Mouse (Mus musculus) midbrain, embryonic 11.5 days (tissue): Measurements from ENCODE around the gene Mgll. TPM values are rescaled to one million over a fixed set of nuclear protein-coding genes. Genes with fewer than 3 reads are reported as not detected.

Source experiments
- ATAC-seq: fragments of 200-750 bp; cut with Nextera tagmentation; 2 replicates; pipeline ENCODE4 v1.8.0; 2017; ENCODE audit warnings: moderate TSS enrichment, moderate library complexity; ENCODE audit not compliant: low FRiP score
- DNase-seq: peaks from one replicate; pipeline ENCODE4 v3.0.0; 2015; ENCODE audit warnings: low spot score; ENCODE audit errors: missing footprints
- H3K27ac ChIP-seq: fragments of 300-500 bp; sonication (generic); 2 replicates; pipeline ENCODE4 v1.5.1; 2014; ENCODE audit warnings: low read depth, low read length
- H3K27me3 ChIP-seq: fragments of 300-500 bp; sonication (generic); 2 replicates; pipeline ENCODE4 v1.6.1; 2014; ENCODE audit warnings: mild to moderate bottlenecking, low read length, moderate library complexity, mixed read lengths; ENCODE audit not compliant: control insufficient read depth, insufficient read depth
- H3K36me3 ChIP-seq: fragments of 300-500 bp; sonication (generic); 2 replicates; pipeline ENCODE4 v1.6.1; 2014; ENCODE audit warnings: mild to moderate bottlenecking, low read length, moderate library complexity, mixed read lengths; ENCODE audit not compliant: control insufficient read depth, insufficient read depth
- H3K4me1 ChIP-seq: fragments of 300-500 bp; sonication (generic); 2 replicates; pipeline ENCODE4 v1.6.1; 2014; ENCODE audit warnings: low read length; ENCODE audit not compliant: control insufficient read depth, insufficient read depth
- H3K4me2 ChIP-seq: fragments of 300-500 bp; sonication (generic); 2 replicates; pipeline ENCODE4 v1.6.1; 2014; ENCODE audit warnings: mild to moderate bottlenecking, moderate library complexity
- H3K4me3 ChIP-seq: fragments of 300-500 bp; sonication (generic); 2 replicates; pipeline ENCODE4 v1.5.1; 2014; ENCODE audit warnings: low read depth, low read length
- H3K9ac ChIP-seq: fragments of 300-500 bp; sonication (generic); 2 replicates; pipeline ENCODE4 v1.6.1; 2014; ENCODE audit warnings: low read length
- H3K9me3 ChIP-seq: fragments of 300-500 bp; sonication (generic); 2 replicates; pipeline ENCODE4 v1.6.1; 2016; ENCODE audit warnings: low read length; ENCODE audit not compliant: control insufficient read depth
- WGBS: fragments of 180-500 bp; shearing (Covaris S2); extraction: QIAGEN DNeasy Blood & Tissue Kit; methylation state at CpG from one replicate; pipeline ENCODE4 v1.1.7; 2014; 5-methylcytosine and 5-hydroxymethylcytosine counted together
- polyA plus RNA-seq: library from polyadenylated mRNA; unstranded; fragments of >200 nt; fragmentation: Nextera tagmentation; extraction: Ambion mirVana; gene quantifications from 2 replicates; pipeline ENCODE4 v1.2.1, GENCODE M21; 2014

The Mgll gene
- polyA plus RNA-seq, 1 experiment from 2014 or later = 1.7 TPM

DNA sequence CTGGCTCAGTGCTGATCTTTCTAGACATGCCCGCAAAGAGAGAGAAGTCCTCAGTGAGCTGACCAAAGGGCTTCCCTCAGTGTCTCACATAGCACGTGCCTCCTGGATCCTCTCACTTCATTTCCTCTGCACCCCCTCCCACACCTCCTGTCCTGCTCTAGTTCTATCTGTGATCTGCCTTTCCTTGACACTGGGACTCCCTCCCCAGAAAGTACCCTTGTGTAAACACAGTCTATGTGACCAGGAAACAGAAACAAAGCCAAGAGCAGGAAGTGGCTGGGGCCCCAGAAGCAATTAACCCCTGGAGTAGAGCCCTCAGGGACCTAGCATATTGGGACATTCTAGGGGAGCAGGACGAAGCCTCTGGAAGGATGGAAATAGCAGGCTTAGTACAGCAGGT is 96.6 kb downstream of the Mgll start:
- Histone ChIP-seq H3K4me3 (no peak overlapping the region), H3K27me3 (no peaks in the 10 kb centered on the region), H3K4me1 (no peaks in the 10 kb centered on the region), H3K9me3 (no peaks in the 10 kb centered on the region), H3K27ac (no peak overlapping the region), H3K4me2 (no peak overlapping the region), H3K36me3 (no peaks in the 10 kb centered on the region), H3K9ac (no peak overlapping the region)
- DNase-seq = peak; percentile 69
- no peak for ATAC-seq
- WGBS = 66% methylated on average over 3 of the region's 3 CpGs

DNA sequence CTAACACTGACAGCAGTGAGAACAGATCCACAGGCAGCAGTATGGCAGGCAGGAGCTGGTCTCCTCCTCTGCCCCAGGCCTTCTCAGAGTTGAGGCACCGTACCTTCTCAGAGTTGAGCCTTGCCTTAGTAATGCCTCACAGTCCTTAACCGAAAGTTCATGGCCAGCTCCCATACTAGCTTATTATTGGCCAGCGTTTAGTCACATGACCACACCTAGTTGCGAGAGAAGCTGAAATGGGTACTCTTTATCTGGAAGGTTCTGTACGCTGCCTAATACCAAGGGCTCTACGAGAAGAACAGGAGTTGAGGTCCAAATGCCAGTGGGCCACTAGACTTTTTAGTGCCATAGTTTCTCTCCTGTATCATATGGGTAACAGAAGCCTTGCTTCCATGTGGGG is 97.1 kb downstream of the Mgll start:
- Histone ChIP-seq H3K27me3 (no peaks in the 10 kb centered on the region), H3K9me3 (no peaks in the 10 kb centered on the region), H3K9ac (no peak overlapping the region), H3K4me1 (no peaks in the 10 kb centered on the region), H3K27ac (no peak overlapping the region), H3K4me2 (no peak overlapping the region), H3K36me3 (no peaks in the 10 kb centered on the region), H3K4me3 (no peak overlapping the region)
- 88% methylated on average over 6 of the region's 6 CpGs for WGBS
- ATAC-seq (no peak), DNase-seq (peak; percentile 59)

DNA sequence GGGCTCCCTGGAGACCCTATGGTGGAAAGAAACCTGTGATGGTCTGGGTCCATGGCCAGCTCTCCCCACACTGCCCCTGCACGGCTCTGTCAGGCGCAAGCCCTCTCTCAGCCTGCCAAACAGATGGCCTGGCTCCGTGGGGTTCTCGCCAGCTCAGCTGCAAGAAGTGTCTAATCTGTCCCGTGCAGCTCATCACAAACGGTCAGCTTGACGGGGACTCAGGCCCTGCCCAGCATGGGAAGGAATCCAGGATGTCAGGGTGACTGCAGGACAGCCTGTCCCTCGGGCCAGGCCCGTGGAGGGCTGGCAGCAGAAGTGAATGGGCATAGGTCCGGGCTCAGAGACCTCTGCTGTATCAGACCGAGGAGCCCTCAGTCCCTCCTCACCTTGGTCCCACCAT is 97.7 kb downstream of the Mgll start:
- H3K9ac ChIP-seq = no peak overlapping the region
- 82% methylated on average over 11 of the region's 11 CpGs for WGBS
- DNase-seq (peak; percentile 59), ATAC-seq (no peak)
- H3K4me3 ChIP-seq = no peak overlapping the region
- no peaks in the 10 kb centered on the region for H3K36me3 ChIP-seq
- H3K4me1 ChIP-seq = no peaks in the 10 kb centered on the region
- no peaks in the 10 kb centered on the region for H3K9me3 ChIP-seq
- H3K4me2 ChIP-seq = no peak overlapping the region
- no peak overlapping the region for H3K27ac ChIP-seq
- no peaks in the 10 kb centered on the region for H3K27me3 ChIP-seq

DNA sequence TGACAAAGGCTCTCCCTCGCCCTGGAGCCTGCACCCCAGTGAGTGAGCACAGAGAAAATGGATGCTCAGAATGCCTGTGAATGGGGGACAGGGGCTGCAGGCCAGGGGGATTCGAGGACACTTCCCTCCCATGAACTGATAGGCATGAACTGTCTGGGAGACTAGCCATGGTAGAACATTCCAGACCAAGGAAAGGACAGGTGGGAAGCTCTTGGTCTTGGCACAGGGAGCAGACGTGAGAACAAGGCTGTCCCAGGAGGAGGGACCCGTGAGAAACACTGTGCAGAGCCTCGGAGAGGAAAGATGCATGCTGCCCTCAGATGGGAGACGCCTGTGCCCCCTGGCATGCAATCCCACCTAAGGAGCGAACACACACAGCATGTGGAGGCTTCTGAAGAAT is 100.0 kb downstream of the Mgll start:
- DNase-seq = no peak
- H3K27me3 ChIP-seq = no peaks in the 10 kb centered on the region
- no peak overlapping the region for H3K27ac ChIP-seq
- ATAC-seq = no peak
- H3K9ac ChIP-seq = no peak overlapping the region
- no peaks in the 10 kb centered on the region for H3K4me1 ChIP-seq
- H3K9me3 ChIP-seq = no peaks in the 10 kb centered on the region
- H3K4me2 ChIP-seq = no peak overlapping the region
- no peak overlapping the region for H3K4me3 ChIP-seq
- WGBS = 68% methylated on average over 7 of the region's 7 CpGs
- H3K36me3 ChIP-seq = no peaks in the 10 kb centered on the region

DNA sequence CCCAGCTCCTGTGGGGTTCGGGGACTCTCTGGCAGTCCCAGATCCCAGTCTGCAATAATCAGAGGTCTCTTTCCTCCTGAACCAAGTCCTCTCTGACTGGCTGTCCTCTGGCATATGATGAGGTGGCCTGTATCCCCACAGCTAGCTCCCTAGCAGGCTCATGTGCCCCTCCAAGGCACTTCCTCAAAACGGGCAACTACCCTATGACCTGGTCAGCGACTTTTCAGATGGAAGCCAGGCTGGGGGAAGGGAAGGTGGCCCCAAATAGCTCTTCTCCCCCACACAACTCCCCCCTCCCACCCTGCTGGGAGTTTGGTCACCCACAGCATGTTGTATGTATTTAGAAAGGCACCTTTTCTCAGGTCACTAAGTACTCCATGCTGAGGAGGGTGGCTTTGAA is 101.9 kb downstream of the Mgll start:
- H3K27me3 ChIP-seq = no peaks in the 10 kb centered on the region
- DNase-seq (no peak), ATAC-seq (no peak)
- no peaks in the 10 kb centered on the region for H3K36me3 ChIP-seq
- no peak overlapping the region for H3K4me3 ChIP-seq
- WGBS = 60% methylated on average over 3 of the region's 3 CpGs
- H3K27ac ChIP-seq = no peak overlapping the region
- no peaks in the 10 kb centered on the region for H3K9me3 ChIP-seq
- no peak overlapping the region for H3K4me2 ChIP-seq
- no peak overlapping the region for H3K9ac ChIP-seq
- no peaks in the 10 kb centered on the region for H3K4me1 ChIP-seq

DNA sequence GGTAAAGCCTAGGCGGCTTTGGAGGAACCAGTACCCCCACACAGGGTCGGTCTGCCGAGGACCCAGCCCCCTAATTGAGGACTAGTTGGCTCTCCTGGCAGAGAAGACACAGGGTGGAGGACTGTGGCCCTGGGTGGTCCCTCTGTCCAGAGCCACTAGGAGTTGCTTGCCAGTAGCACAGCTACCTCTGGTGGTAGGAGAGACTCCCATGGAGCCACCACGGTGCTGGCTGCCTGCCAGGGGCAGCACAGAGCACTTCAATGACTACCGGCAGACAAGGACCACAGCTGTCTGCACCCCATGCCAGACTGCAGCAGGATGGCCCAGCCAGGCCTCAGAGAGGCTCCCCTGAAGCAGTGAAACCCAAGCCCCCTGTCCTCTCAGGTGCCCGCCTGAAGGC is 102.3 kb downstream of the Mgll start:
- no peak overlapping the region for H3K9ac ChIP-seq
- H3K9me3 ChIP-seq = no peaks in the 10 kb centered on the region
- WGBS = 49% methylated on average over 6 of the region's 6 CpGs
- DNase-seq (no peak), ATAC-seq (peak; percentile 35; the same call in 1 of the 2 replicates)
- no peaks in the 10 kb centered on the region for H3K36me3 ChIP-seq
- H3K4me3 ChIP-seq = no peak overlapping the region
- H3K4me1 ChIP-seq = no peaks in the 10 kb centered on the region
- no peak overlapping the region for H3K27ac ChIP-seq
- no peak overlapping the region for H3K4me2 ChIP-seq
- H3K27me3 ChIP-seq = no peaks in the 10 kb centered on the region

DNA sequence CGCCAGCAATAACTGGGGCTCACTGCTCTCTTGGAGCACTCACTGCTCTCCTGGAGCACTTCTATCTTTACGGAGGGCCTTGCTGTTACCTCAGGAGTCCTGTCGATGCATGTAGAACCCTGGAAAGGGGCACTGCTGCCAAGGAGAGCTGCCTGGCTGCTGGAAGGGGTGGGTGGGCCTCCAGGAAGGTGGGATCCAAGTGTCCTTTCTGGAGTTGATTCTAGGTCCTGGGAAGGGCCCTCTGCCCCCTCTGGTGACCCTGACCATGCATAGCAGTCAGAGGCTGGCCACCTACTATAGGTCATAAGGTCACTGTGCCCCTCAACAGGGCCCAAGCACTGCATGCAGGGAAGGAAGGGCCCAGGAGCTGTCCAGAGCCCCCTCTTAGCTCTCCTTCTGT is 102.8 kb downstream of the Mgll start:
- DNase-seq (no peak), ATAC-seq (no peak)
- no peak overlapping the region for H3K27ac ChIP-seq
- no peak overlapping the region for H3K9ac ChIP-seq
- no peak overlapping the region for H3K4me3 ChIP-seq
- no peak overlapping the region for H3K4me2 ChIP-seq
- H3K36me3 ChIP-seq = no peaks in the 10 kb centered on the region
- H3K27me3 ChIP-seq = no peaks in the 10 kb centered on the region
- WGBS = 73% methylated on average over 3 of the region's 3 CpGs
- H3K4me1 ChIP-seq = no peaks in the 10 kb centered on the region
- no peaks in the 10 kb centered on the region for H3K9me3 ChIP-seq

DNA sequence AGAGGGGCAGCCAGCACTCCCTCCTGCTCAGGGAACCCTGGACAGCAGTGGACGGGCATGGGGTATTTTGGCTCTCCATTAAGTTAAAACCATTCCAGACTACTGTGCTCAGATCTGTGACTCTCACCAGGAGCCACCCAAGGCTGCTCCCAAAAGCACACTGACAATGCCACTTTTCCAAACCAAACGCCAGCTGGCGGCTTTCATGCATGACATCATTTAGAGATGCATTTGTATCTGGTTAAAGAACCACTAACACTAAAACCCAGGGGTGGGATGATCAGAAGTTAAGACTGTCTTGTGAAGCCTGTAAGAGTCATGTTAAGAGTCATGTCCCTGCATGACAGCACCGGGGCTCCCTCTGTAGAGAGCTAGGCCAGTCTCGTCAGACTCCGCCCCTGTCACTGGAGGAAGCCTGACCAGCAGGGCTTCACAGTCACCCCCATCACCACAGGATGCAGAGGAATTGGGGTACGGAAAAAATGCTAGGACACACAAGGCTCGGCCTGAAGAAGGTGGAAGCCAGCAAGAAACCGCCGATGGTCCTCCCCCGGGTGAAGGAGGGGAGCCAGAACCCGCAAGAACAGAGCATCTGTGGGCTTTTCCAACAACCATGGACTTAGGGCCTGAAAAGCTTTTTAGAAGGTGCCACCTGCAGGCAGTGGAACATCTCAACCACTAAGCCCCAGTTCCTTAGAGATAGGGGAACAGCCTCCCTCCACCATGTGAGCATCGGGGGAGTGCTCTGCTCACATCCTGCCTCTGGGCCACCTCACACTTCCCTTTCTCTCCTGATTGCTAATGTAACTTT is 103.4 kb downstream of the Mgll start:
- Histone ChIP-seq H3K36me3 (no peaks in the 10 kb centered on the region), H3K27me3 (no peaks in the 10 kb centered on the region), H3K4me1 (no peaks in the 10 kb centered on the region), H3K4me2 (no peak overlapping the region), H3K27ac (no peak overlapping the region), H3K9ac (no peak overlapping the region), H3K9me3 (no peaks in the 10 kb centered on the region), H3K4me3 (no peak overlapping the region)
- WGBS = 61% methylated on average over 13 of the region's 13 CpGs
- ATAC-seq = no peak
- DNase-seq = peak; percentile 78

DNA sequence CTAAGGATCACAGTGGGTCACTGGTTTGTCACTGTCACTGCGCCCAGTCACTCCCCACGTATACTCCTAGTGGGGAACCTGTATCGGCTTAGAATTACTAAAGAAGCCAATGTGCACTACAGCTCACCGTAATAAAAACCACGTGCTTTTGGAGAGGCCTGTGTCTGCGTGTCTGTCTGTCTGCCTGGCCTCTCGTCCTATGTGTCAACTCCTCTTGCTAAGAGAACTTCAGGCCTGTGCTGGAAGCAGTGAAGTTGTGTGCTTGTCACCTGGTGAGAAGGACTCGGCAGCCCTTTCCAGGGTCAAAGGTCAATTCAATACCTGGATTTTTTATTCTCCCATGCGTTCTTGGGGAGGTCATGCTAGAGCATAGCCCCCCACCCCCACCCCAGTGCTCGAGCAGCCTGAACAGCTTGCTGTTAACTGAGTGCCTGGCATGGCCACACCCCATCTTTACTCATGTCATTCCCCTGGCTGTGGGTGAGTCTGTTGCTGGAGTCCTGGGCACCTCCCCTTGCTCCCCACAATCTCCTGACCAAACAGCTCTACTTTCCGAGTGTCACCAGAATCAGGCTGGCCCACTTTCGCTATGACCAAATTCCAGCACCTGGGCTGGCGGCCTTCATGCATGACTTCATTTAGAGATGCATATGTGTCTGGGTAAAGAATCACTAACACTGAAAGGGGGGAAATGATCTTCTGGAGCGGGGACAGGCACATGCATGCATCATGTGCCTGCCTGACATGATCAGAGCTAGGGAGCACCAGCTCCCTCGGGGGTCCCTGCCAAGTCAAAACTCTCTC is 104.2 kb downstream of the Mgll start:
- Histone ChIP-seq H3K27me3 (no peaks in the 10 kb centered on the region), H3K4me1 (no peaks in the 10 kb centered on the region), H3K27ac (no peak overlapping the region), H3K4me3 (no peak overlapping the region), H3K9ac (no peak overlapping the region), H3K4me2 (no peak overlapping the region), H3K36me3 (no peaks in the 10 kb centered on the region), H3K9me3 (no peaks in the 10 kb centered on the region)
- 77% methylated on average over 15 of the region's 15 CpGs for WGBS
- ATAC-seq (no peak), DNase-seq (peak; percentile 81)
